Mouse (Mus musculus) intestine, embryonic 14.5 days (tissue): ENCODE measurements around the gene Fam126b. TPM values are rescaled to one million over a fixed set of nuclear protein-coding genes. Genes with fewer than 3 reads are reported as not detected.
"Not testable (repeated sequence)": the region's sequence is repeated elsewhere in the genome, so short reads cannot be mapped to it uniquely, and the experiment has no call there.

Source experiments
- ATAC-seq: fragments of 200-750 bp; cut with Nextera tagmentation; replicated peaks from 2 replicates; pipeline ENCODE4 v1.8.0; 2017; ENCODE audit warnings: low read depth, moderate number of reproducible peaks, moderate TSS enrichment, moderate library complexity; ENCODE audit not compliant: low FRiP score, low TSS enrichment
- DNase-seq: peaks from one replicate; pipeline ENCODE4 v3.0.0-alpha.2; 2018; ENCODE audit warnings: low spot score
- H3K27ac ChIP-seq: fragments of 300-500 bp; sonication (generic); 2 replicates; pipeline ENCODE4 v1.5.1; 2014; ENCODE audit warnings: low read depth, mild to moderate bottlenecking, control low read depth
- H3K27me3 ChIP-seq: fragments of 300-500 bp; sonication (generic); replicated peaks from 2 replicates; pipeline ENCODE4 v1.6.1; 2014; ENCODE audit warnings: low read length, control low read depth; ENCODE audit not compliant: control insufficient read depth, insufficient read depth
- H3K36me3 ChIP-seq: fragments of 300-500 bp; sonication (generic); 2 replicates; pipeline ENCODE4 v1.6.1; 2014; ENCODE audit warnings: low read length, control low read depth; ENCODE audit not compliant: control insufficient read depth, insufficient read depth
- H3K4me1 ChIP-seq: fragments of 300-500 bp; sonication (generic); replicated peaks from 2 replicates; pipeline ENCODE4 v1.6.1; 2014; ENCODE audit warnings: low read length, control low read depth, mixed read lengths; ENCODE audit not compliant: control insufficient read depth, insufficient read depth
- H3K4me2 ChIP-seq: fragments of 300-500 bp; sonication (generic); 2 replicates; pipeline ENCODE4 v1.6.1; 2014; ENCODE audit warnings: low read length
- H3K4me3 ChIP-seq: fragments of 300-500 bp; sonication (generic); 2 replicates; pipeline ENCODE4 v1.5.1; 2014; ENCODE audit warnings: low read depth, low read length, control low read depth, mixed read lengths
- H3K9ac ChIP-seq: fragments of 300-500 bp; sonication (generic); 2 replicates; pipeline ENCODE4 v1.6.1; 2014; ENCODE audit warnings: mild to moderate bottlenecking, low read length
- H3K9me3 ChIP-seq: fragments of 300-500 bp; sonication (generic); 2 replicates; pipeline ENCODE4 v1.6.1; 2016; ENCODE audit warnings: low read length, control low read depth; ENCODE audit not compliant: control insufficient read depth
- WGBS: fragments of 180-500 bp; shearing (Covaris S2); extraction: QIAGEN DNeasy Blood & Tissue Kit; methylation state at CpG from one replicate; pipeline ENCODE4 v1.1.7; 2014; 5-methylcytosine and 5-hydroxymethylcytosine counted together
- polyA plus RNA-seq: library from polyadenylated mRNA; unstranded; fragments of >200 nt; fragmentation: Nextera tagmentation; extraction: Ambion mirVana; gene quantifications from 2 replicates; pipeline ENCODE4 v1.2.1, GENCODE M21; 2014

The Fam126b gene
- 9.1 and 9.2 TPM in 2 replicates for polyA plus RNA-seq

- Histone ChIP-seq H3K4me1 (peaks cover 10% of the 10 kb centered on the region), H3K4me3 (peak within 1 kb of the TSS; percentile 99), H3K9me3 (no peaks in the 10 kb centered on the region), H3K36me3 (peaks cover 9% of the 10 kb centered on the region), H3K9ac (peak within 1 kb of the TSS; percentile 83), H3K4me2 (peak within 1 kb of the TSS; percentile 86), H3K27me3 (no peaks in the 10 kb centered on the region), H3K27ac (peak within 1 kb of the TSS; percentile 76)
- DNase-seq = peak; percentile 95
- 0% methylated on average over 41 of the region's 41 CpGs for WGBS
- peak; percentile 99 for ATAC-seq
Measured at GRCm38 (mm10) chr1:58586171-58586997, at the start of gene Fam126b, which contains the start of gene Ndufb3. TSS of gene Fam126b (minus strand) at chr1:58586323. TSS of gene Ndufb3 (plus strand) at chr1:58586384.

- H3K4me1 ChIP-seq, H3K4me3 ChIP-seq, H3K27me3 ChIP-seq, H3K4me2 ChIP-seq, H3K36me3 ChIP-seq, ATAC-seq, H3K9ac ChIP-seq, H3K27ac ChIP-seq, DNase-seq, H3K9me3 ChIP-seq: not testable (repeated sequence)
- WGBS = 70% methylated on average over 1 of the region's 2 CpGs
Measured at GRCm38 (mm10) chr1:58628847-58629246, 42.7 kb upstream of the Fam126b start.

GRCm38 (mm10) chr1:58621996-58622748, 36.0 kb upstream of the Fam126b start:
- ATAC-seq = no peak
- Histone ChIP-seq H3K27me3 (no peaks in the 10 kb centered on the region), H3K27ac (no peak overlapping the region), H3K4me3 (no peak overlapping the region), H3K36me3 (no peaks in the 10 kb centered on the region), H3K4me2 (no peak overlapping the region), H3K4me1 (peaks cover 8% of the 10 kb centered on the region; the same call in 1 of the 2 replicates), H3K9me3 (no peaks in the 10 kb centered on the region), H3K9ac (no peak overlapping the region)
- 47% methylated on average over 7 of the region's 7 CpGs for WGBS
- DNase-seq = no peak

GRCm38 (mm10) chr1:58621251-58621650, 35.1 kb upstream of the Fam126b start:
- ATAC-seq = no peak
- WGBS = 69% methylated on average over 3 of the region's 3 CpGs
- Histone ChIP-seq H3K9ac (no peak overlapping the region), H3K4me2 (no peak overlapping the region), H3K9me3 (no peaks in the 10 kb centered on the region), H3K4me1 (peaks cover 12% of the 10 kb centered on the region; the same call in 1 of the 2 replicates), H3K36me3 (no peaks in the 10 kb centered on the region), H3K27ac (no peak overlapping the region), H3K27me3 (no peaks in the 10 kb centered on the region), H3K4me3 (no peak overlapping the region)
- no peak for DNase-seq

- no peak overlapping the region for H3K4me2 ChIP-seq
Measured at GRCm38 (mm10) chr1:58618766-58619165, 32.6 kb upstream of the Fam126b start.

GRCm38 (mm10) chr1:58617978-58618668, 32.0 kb upstream of the Fam126b start:
- whole genome bisulfite sequencing = 76% methylated on average over 6 of the region's 6 CpGs
- H3K9ac ChIP-seq = no peak overlapping the region
- no peaks in the 10 kb centered on the region for H3K36me3 ChIP-seq
- H3K4me2 ChIP-seq = no peak overlapping the region
- no peak overlapping the region for H3K4me3 ChIP-seq
- H3K4me1 ChIP-seq = peaks cover 17% of the 10 kb centered on the region; the same call in 1 of the 2 replicates
- DNase-seq = no peak
- H3K9me3 ChIP-seq = no peaks in the 10 kb centered on the region
- H3K27ac ChIP-seq = no peak overlapping the region
- no peak for ATAC-seq
- H3K27me3 ChIP-seq = no peaks in the 10 kb centered on the region

More at GRCm38 (mm10) chr1:58618766-58619165, 32.6 kb upstream of the Fam126b start:
- DNase-seq = no peak
- 93% methylated on average over 2 of the region's 2 CpGs for WGBS
- H3K4me1 ChIP-seq = peaks cover 17% of the 10 kb centered on the region; the same call in 1 of the 2 replicates
- H3K36me3 ChIP-seq = no peaks in the 10 kb centered on the region
- no peak overlapping the region for H3K9ac ChIP-seq
- no peaks in the 10 kb centered on the region for H3K27me3 ChIP-seq
- H3K4me3 ChIP-seq = no peak overlapping the region
- H3K9me3 ChIP-seq = no peaks in the 10 kb centered on the region
- no peak for ATAC-seq
- no peak overlapping the region for H3K27ac ChIP-seq

GRCm38 (mm10) chr1:58617076-58617475, 31.0 kb upstream of the Fam126b start:
- DNase-seq = no peak
- Histone ChIP-seq H3K4me1 (peaks cover 12% of the 10 kb centered on the region; the same call in 1 of the 2 replicates), H3K9me3 (no peaks in the 10 kb centered on the region), H3K27me3 (no peaks in the 10 kb centered on the region), H3K36me3 (no peaks in the 10 kb centered on the region), H3K27ac (no peak overlapping the region), H3K4me2 (no peak overlapping the region), H3K4me3 (no peak overlapping the region), H3K9ac (no peak overlapping the region)
- WGBS = 44% methylated on average over 5 of the region's 5 CpGs
- ATAC-seq = no peak

GRCm38 (mm10) chr1:58616176-58616575, 30.1 kb upstream of the Fam126b start:
- Histone ChIP-seq H3K4me1 (peaks cover 9% of the 10 kb centered on the region; the same call in 1 of the 2 replicates), H3K36me3 (no peaks in the 10 kb centered on the region), H3K9ac (no peak overlapping the region), H3K4me3 (no peak overlapping the region), H3K27me3 (no peaks in the 10 kb centered on the region), H3K27ac (no peak overlapping the region), H3K9me3 (no peaks in the 10 kb centered on the region), H3K4me2 (no peak overlapping the region)
- ATAC-seq (no peak), DNase-seq (no peak)
- WGBS = 68% methylated on average over 3 of the region's 3 CpGs
